Mouse (Mus musculus) heart, postnatal 0 days (tissue): ENCODE results near the gene Gm27029.
"Not testable (repeated sequence)": the region's sequence is repeated elsewhere in the genome, so short reads cannot be mapped to it uniquely, and the experiment has no call there.

Source experiments
- CTCF ChIP-seq: IDR thresholded peaks from 2 replicates; pipeline ENCODE4 v1.5.1; 2016; ENCODE audit warnings: antibody characterized with exemption, control low read depth, low read depth
- EP300 ChIP-seq: IDR thresholded peaks from 2 replicates; pipeline ENCODE4 v1.6.1; 2016; ENCODE audit warnings: antibody characterized with exemption, low read depth

DNA sequence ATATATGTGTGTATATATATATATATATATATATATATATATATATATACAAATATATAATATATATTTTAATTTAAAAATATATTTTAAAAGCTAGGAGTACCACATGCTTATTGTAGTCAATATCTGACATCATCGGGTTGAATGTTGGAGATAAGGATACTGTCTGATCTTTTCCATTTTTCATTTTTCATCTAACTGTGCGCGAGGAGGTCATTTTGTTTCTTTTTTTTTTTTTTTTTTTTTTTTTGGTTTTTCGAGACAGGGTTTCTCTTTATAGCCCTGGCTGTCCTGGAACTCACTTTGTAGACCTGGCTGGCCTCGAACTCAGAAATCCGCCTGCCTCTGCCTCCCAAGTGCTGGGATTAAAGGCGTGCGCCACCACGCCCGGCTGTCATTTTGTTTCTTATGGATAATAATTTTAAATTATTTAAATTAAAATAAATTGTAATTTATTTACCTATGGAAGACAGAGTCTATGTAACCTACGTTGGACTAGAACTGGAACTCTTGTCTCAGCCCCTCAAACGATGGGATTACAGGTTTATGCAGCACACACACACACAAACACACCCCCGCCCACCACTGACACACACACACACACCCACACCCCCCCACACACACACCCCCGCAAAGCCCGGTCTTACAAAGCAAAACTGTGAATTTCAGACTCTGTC, 17.0 kb upstream of the Gm27029 start:
- TF ChIP-seq EP300, CTCF: not testable (repeated sequence)
